Mouse (Mus musculus): Measurements from ENCODE around the gene Tdrkh. TPM values are rescaled to one million over a fixed set of nuclear protein-coding genes. Genes with fewer than 3 reads are reported as not detected.

Gene Tdrkh
- polyA plus RNA-seq, 1 experiment from 2014 or later = 13.3 TPM

- H3K4me2 ChIP-seq (replicated peaks; ENCODE audit: low read depth, low read length) = no peak overlapping the region
- H3K4me3 ChIP-seq (ENCODE audit: low read length) = no peak overlapping the region
- H3K4me1 ChIP-seq (ENCODE audit: control insufficient read depth, insufficient read depth, low read length) = no peaks in the 10 kb centered on the region
- H3K9me3 ChIP-seq (ENCODE audit: control insufficient read depth, low read length) = no peaks in the 10 kb centered on the region
- ATAC-seq (ENCODE audit: low FRiP score, low TSS enrichment) = no peak
- H3K36me3 ChIP-seq (ENCODE audit: control insufficient read depth, insufficient read depth, low read length) = no peaks in the 10 kb centered on the region
- H3K27ac ChIP-seq (ENCODE audit: low read depth, low read length) = no peak overlapping the region
- H3K9ac ChIP-seq (ENCODE audit: low read depth, low read length) = no peak overlapping the region
- 15% methylated on average over 9 of the region's 9 CpGs for WGBS
- no peaks in the 10 kb centered on the region for H3K27me3 ChIP-seq (ENCODE audit: control insufficient read depth, insufficient read depth, low read length)
Observed at GRCm38 (mm10) chr3:94379831-94380510, 33.1 kb upstream of the Tdrkh start.

DNA sequence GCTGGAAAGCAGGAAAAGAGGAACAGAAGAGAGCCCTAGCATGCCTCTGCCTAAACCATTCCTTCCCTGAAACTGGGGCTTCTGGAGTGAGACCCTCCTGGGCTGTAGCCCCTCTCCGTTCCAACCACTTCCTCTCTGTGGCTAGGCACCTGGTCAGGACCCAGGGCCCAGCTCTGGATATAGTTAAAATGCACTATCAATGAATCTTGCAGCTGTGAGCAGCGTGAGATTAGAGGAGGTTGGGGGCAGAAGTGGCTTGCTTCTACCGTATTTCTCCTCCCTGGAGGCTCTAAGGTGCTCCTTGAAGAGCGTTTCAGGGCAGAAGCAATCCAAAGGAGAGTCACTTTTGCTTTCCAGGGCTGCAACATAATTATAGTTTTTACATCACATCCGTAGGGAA, 30.8 kb upstream of the Tdrkh start:
- ATAC-seq (ENCODE audit: low FRiP score, low TSS enrichment) = no peak
- Histone ChIP-seq H3K4me1 (ENCODE audit: control insufficient read depth, insufficient read depth, low read length) (no peaks in the 10 kb centered on the region), H3K9ac (ENCODE audit: low read depth, low read length) (no peak overlapping the region), H3K27me3 (ENCODE audit: control insufficient read depth, insufficient read depth, low read length) (no peaks in the 10 kb centered on the region), H3K4me2 (replicated peaks; ENCODE audit: low read depth, low read length) (no peak overlapping the region), H3K27ac (ENCODE audit: low read depth, low read length) (no peak overlapping the region), H3K4me3 (ENCODE audit: low read length) (no peak overlapping the region), H3K36me3 (ENCODE audit: control insufficient read depth, insufficient read depth, low read length) (no peaks in the 10 kb centered on the region), H3K9me3 (ENCODE audit: control insufficient read depth, low read length) (no peaks in the 10 kb centered on the region)
- WGBS = 70% methylated on average over 5 of the region's 5 CpGs

GRCm38 (mm10) chr3:94383476-94383875, 29.6 kb upstream of the Tdrkh start:
- Histone ChIP-seq H3K27me3 (ENCODE audit: control insufficient read depth, insufficient read depth, low read length) (no peaks in the 10 kb centered on the region), H3K9me3 (ENCODE audit: control insufficient read depth, low read length) (no peaks in the 10 kb centered on the region), H3K4me2 (replicated peaks; ENCODE audit: low read depth, low read length) (no peak overlapping the region), H3K36me3 (ENCODE audit: control insufficient read depth, insufficient read depth, low read length) (no peaks in the 10 kb centered on the region), H3K9ac (ENCODE audit: low read depth, low read length) (no peak overlapping the region), H3K27ac (ENCODE audit: low read depth, low read length) (no peak overlapping the region), H3K4me3 (ENCODE audit: low read length) (no peak overlapping the region), H3K4me1 (ENCODE audit: control insufficient read depth, insufficient read depth, low read length) (no peaks in the 10 kb centered on the region)
- no peak for ATAC-seq (ENCODE audit: low FRiP score, low TSS enrichment)
- 73% methylated on average over 3 of the region's 3 CpGs for WGBS

DNA sequence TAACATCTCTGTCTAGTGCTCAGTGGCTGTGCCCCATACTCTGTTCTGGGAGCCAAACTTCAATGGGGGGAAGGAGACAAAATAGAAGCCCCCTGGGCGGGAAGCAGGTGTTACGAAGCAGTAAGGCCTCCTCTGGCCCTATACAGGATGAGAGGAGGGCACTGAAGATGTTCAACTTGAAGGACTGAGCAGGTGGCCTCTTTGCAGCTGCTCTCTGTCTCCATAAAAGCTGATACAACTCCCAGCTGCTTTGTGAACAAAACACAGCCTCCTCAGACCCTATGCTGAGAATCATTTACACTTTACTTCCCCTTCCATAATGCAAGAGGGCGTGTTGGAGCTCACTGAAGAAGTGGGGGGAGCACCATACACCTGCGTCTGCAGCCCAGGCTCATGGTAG, 26.4 kb upstream of the Tdrkh start:
- Histone ChIP-seq H3K27ac (ENCODE audit: low read depth, low read length) (no peak overlapping the region), H3K36me3 (ENCODE audit: control insufficient read depth, insufficient read depth, low read length) (no peaks in the 10 kb centered on the region), H3K4me1 (ENCODE audit: control insufficient read depth, insufficient read depth, low read length) (no peaks in the 10 kb centered on the region), H3K27me3 (ENCODE audit: control insufficient read depth, insufficient read depth, low read length) (no peaks in the 10 kb centered on the region; the same call in 1 of the 2 replicates), H3K9me3 (ENCODE audit: control insufficient read depth, low read length) (no peaks in the 10 kb centered on the region), H3K4me3 (ENCODE audit: low read length) (no peak overlapping the region), H3K9ac (ENCODE audit: low read depth, low read length) (no peak overlapping the region), H3K4me2 (replicated peaks; ENCODE audit: low read depth, low read length) (no peak overlapping the region)
- WGBS = 58% methylated on average over 4 of the region's 4 CpGs
- ATAC-seq (ENCODE audit: low FRiP score, low TSS enrichment) = no peak

DNA sequence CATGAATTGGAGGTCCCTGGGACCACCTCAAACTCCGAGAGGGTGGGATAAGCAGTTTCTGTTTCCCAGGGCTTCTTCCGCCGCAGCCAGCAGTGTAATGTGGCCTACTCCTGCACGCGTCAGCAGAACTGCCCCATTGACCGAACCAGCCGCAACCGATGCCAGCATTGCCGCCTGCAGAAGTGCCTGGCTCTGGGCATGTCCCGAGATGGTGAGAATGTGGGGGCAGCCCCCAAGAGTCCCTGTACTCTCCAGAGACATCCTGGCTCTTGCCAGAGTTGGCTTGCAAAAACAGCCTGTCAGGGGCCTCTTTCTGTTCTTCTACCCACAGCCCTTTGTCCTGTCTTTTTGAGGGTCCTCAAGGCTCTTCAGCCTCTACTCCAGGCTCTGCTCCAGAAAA, 25.7 kb upstream of the Tdrkh start:
- 94% methylated on average over 10 of the region's 10 CpGs for WGBS
- Histone ChIP-seq H3K36me3 (ENCODE audit: control insufficient read depth, insufficient read depth, low read length) (no peaks in the 10 kb centered on the region), H3K4me3 (ENCODE audit: low read length) (no peak overlapping the region)

DNA sequence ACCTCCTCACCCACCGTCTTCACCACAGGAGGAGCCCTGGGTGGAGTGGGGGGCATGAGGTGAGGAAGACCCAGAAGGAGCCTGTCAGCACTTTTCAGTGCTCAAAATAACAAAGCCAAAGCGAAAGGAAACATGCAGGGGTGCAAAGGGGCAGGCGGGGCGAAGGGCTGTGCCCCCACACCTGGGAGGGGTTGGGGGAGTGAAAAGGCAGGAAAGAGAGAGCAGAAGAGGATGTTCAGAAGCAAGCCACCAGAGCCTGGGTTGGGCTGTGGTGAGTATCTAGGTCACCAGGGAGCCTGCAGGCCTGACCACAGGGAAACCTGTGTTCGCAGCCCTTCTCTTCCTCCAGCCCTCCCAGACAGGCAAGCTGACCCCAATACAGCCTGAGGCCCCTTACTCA, 25.0 kb upstream of the Tdrkh start:
- Histone ChIP-seq H3K9ac (ENCODE audit: low read depth, low read length) (no peak overlapping the region), H3K27me3 (ENCODE audit: control insufficient read depth, insufficient read depth, low read length) (no peaks in the 10 kb centered on the region; the same call in 1 of the 2 replicates), H3K36me3 (ENCODE audit: control insufficient read depth, insufficient read depth, low read length) (no peaks in the 10 kb centered on the region), H3K27ac (ENCODE audit: low read depth, low read length) (no peak overlapping the region), H3K4me2 (replicated peaks; ENCODE audit: low read depth, low read length) (no peak overlapping the region), H3K4me3 (ENCODE audit: low read length) (no peak overlapping the region), H3K4me1 (ENCODE audit: control insufficient read depth, insufficient read depth, low read length) (no peaks in the 10 kb centered on the region), H3K9me3 (ENCODE audit: control insufficient read depth, low read length) (no peaks in the 10 kb centered on the region)
- WGBS = 73% methylated on average over 4 of the region's 5 CpGs
- ATAC-seq (ENCODE audit: low FRiP score, low TSS enrichment) = no peak

More for the DNA sequence above, 25.7 kb upstream of the Tdrkh start:
- no peak for ATAC-seq (ENCODE audit: low FRiP score, low TSS enrichment)
- H3K27me3 ChIP-seq (ENCODE audit: control insufficient read depth, insufficient read depth, low read length) = no peaks in the 10 kb centered on the region; the same call in 1 of the 2 replicates
- no peaks in the 10 kb centered on the region for H3K4me1 ChIP-seq (ENCODE audit: control insufficient read depth, insufficient read depth, low read length)
- H3K27ac ChIP-seq (ENCODE audit: low read depth, low read length) = no peak overlapping the region
- no peaks in the 10 kb centered on the region for H3K9me3 ChIP-seq (ENCODE audit: control insufficient read depth, low read length)
- no peak overlapping the region for H3K9ac ChIP-seq (ENCODE audit: low read depth, low read length)
- no peak overlapping the region for H3K4me2 ChIP-seq (replicated peaks; ENCODE audit: low read depth, low read length)

DNA sequence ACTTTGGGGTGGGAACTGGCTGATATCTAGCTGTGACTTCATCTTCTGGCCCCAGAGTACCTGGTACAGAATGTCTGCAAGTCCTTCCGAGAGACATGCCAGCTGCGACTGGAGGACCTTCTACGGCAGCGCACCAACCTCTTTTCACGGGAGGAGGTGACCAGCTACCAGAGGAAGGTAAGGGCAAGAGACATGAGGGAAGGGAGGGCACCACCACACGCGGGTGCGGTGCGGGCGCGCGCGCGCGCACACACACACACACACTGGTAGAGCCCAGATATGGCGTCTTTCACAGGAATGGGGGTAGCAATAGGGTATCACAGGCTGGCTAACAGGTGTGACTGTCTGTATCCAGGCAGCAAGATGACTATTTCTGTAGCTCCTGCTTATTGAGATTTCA, 23.7 kb upstream of the Tdrkh start:
- WGBS = 96% methylated on average over 16 of the region's 16 CpGs
- no peak for ATAC-seq (ENCODE audit: low FRiP score, low TSS enrichment)

GRCm38 (mm10) chr3:94391001-94391400, 22.1 kb upstream of the Tdrkh start:
- H3K9me3 ChIP-seq (ENCODE audit: control insufficient read depth, low read length) = no peaks in the 10 kb centered on the region
- no peak for ATAC-seq (ENCODE audit: low FRiP score, low TSS enrichment)
- 82% methylated on average over 5 of the region's 5 CpGs for WGBS
- no peak overlapping the region for H3K4me3 ChIP-seq (ENCODE audit: low read length)
- no peaks in the 10 kb centered on the region for H3K4me1 ChIP-seq (ENCODE audit: control insufficient read depth, insufficient read depth, low read length)
- H3K27ac ChIP-seq (ENCODE audit: low read depth, low read length) = no peak overlapping the region
- H3K9ac ChIP-seq (ENCODE audit: low read depth, low read length) = no peak overlapping the region
- no peaks in the 10 kb centered on the region for H3K36me3 ChIP-seq (ENCODE audit: control insufficient read depth, insufficient read depth, low read length)
- H3K27me3 ChIP-seq (ENCODE audit: control insufficient read depth, insufficient read depth, low read length) = no peaks in the 10 kb centered on the region; the same call in 1 of the 2 replicates
- no peak overlapping the region for H3K4me2 ChIP-seq (replicated peaks; ENCODE audit: low read depth, low read length)

More for the DNA sequence above, 23.7 kb upstream of the Tdrkh start:
- H3K27ac ChIP-seq (ENCODE audit: low read depth, low read length) = no peak overlapping the region
- no peaks in the 10 kb centered on the region for H3K9me3 ChIP-seq (ENCODE audit: control insufficient read depth, low read length)
- H3K4me2 ChIP-seq (replicated peaks; ENCODE audit: low read depth, low read length) = no peak overlapping the region
- H3K4me1 ChIP-seq (ENCODE audit: control insufficient read depth, insufficient read depth, low read length) = no peaks in the 10 kb centered on the region
- H3K27me3 ChIP-seq (ENCODE audit: control insufficient read depth, insufficient read depth, low read length) = no peaks in the 10 kb centered on the region; the same call in 1 of the 2 replicates
- no peak overlapping the region for H3K9ac ChIP-seq (ENCODE audit: low read depth, low read length)
- H3K36me3 ChIP-seq (ENCODE audit: control insufficient read depth, insufficient read depth, low read length) = no peaks in the 10 kb centered on the region
- no peak overlapping the region for H3K4me3 ChIP-seq (ENCODE audit: low read length)

DNA sequence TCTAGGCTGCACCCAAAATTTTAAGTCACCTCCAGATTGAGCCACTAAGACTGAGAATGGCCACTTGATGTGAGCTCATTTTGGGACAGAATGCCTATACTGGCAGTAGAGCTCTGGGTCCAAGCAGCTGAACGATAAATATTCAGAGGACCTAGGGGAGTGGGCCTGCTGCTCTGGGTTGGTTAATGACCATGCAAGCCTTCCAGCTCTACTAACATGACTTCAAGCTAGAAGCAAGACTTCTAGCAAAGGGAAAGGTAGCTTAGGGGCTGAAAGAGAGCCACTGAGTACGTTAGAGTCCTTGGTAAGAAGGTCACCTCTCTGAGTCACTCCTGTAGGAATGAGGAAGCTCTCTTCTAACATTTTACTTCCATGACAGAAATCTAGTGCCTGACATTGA, 20.9 kb upstream of the Tdrkh start:
- H3K36me3 ChIP-seq (ENCODE audit: control insufficient read depth, insufficient read depth, low read length) = no peaks in the 10 kb centered on the region
- no peak for ATAC-seq (ENCODE audit: low FRiP score, low TSS enrichment)
- no peaks in the 10 kb centered on the region for H3K9me3 ChIP-seq (ENCODE audit: control insufficient read depth, low read length)
- H3K27ac ChIP-seq (ENCODE audit: low read depth, low read length) = no peak overlapping the region
- no peak overlapping the region for H3K4me2 ChIP-seq (replicated peaks; ENCODE audit: low read depth, low read length)
- H3K4me3 ChIP-seq (ENCODE audit: low read length) = no peak overlapping the region
- WGBS = 82% methylated on average over 2 of the region's 2 CpGs
- no peaks in the 10 kb centered on the region for H3K4me1 ChIP-seq (ENCODE audit: control insufficient read depth, insufficient read depth, low read length)
- no peaks in the 10 kb centered on the region; the same call in 1 of the 2 replicates for H3K27me3 ChIP-seq (ENCODE audit: control insufficient read depth, insufficient read depth, low read length)
- H3K9ac ChIP-seq (ENCODE audit: low read depth, low read length) = no peak overlapping the region
